Mouse (Mus musculus): ENCODE data around the gene Ndrg4. TPM values are rescaled to one million over a fixed set of nuclear protein-coding genes. Genes with fewer than 3 reads are reported as not detected.

Ndrg4 gene
- total RNA-seq, 2 experiments from 2014 or later = 16.1 to 21.6 TPM

- peak; percentile 30 to 33 for DNase-seq
Measured at GRCm38 (mm10) chr8:95678024-95678611, 1.3 kb downstream of the Ndrg4 start.

- peak; percentile 46 to 61 for DNase-seq
Measured at GRCm38 (mm10) chr8:95688073-95688672, 11.4 kb downstream of the Ndrg4 start.

- no peak for DNase-seq
Measured at GRCm38 (mm10) chr8:95690929-95691541, 14.3 kb downstream of the Ndrg4 start.

- no peak for DNase-seq
Measured at GRCm38 (mm10) chr8:95694631-95695030, 17.9 kb downstream of the Ndrg4 start.

- no peak for DNase-seq
Measured at GRCm38 (mm10) chr8:95696661-95697060, 19.9 kb downstream of the Ndrg4 start.

GRCm38 (mm10) chr8:95697128-95697527 lies 20.3 kb downstream of the Ndrg4 start:
- DNase-seq = peak; percentile 78 to 84

GRCm38 (mm10) chr8:95698179-95698578 lies 21.4 kb downstream of the Ndrg4 start:
- no peak for DNase-seq

GRCm38 (mm10) chr8:95700282-95700681 lies 23.5 kb downstream of the Ndrg4 start:
- DNase-seq = no peak

- no peak for DNase-seq
Measured at GRCm38 (mm10) chr8:95701809-95702208, 25.0 kb downstream of the Ndrg4 start.

- DNase-seq = peak; percentile 85 to 87
Measured at GRCm38 (mm10) chr8:95702480-95703446, 26.0 kb downstream of the Ndrg4 start.

GRCm38 (mm10) chr8:95703461-95704260 lies 26.9 kb downstream of the Ndrg4 start:
- DNase-seq = peak in 1 of 2 experiments; percentile 28

- no peak for DNase-seq
Measured at GRCm38 (mm10) chr8:95704538-95704937, 27.8 kb downstream of the Ndrg4 start.

GRCm38 (mm10) chr8:95709579-95709978 lies 32.8 kb downstream of the Ndrg4 start:
- DNase-seq = no peak

- DNase-seq = no peak
Measured at GRCm38 (mm10) chr8:95711029-95711428, 34.2 kb downstream of the Ndrg4 start.

- no peak for DNase-seq
Measured at GRCm38 (mm10) chr8:95712395-95712794, 35.6 kb downstream of the Ndrg4 start.

- DNase-seq = peak; percentile 74 to 80
Measured at GRCm38 (mm10) chr8:95713100-95714010, 36.6 kb downstream of the Ndrg4 start.

- DNase-seq = no peak
Measured at GRCm38 (mm10) chr8:95714367-95714766, 37.6 kb downstream of the Ndrg4 start.

- no peak for DNase-seq
Measured at GRCm38 (mm10) chr8:95714837-95715413, 38.1 kb downstream of the Ndrg4 start.

- DNase-seq = peak; percentile 92 to 95
Measured at GRCm38 (mm10) chr8:95715676-95716531, 39.1 kb downstream of the Ndrg4 start, which contains the start of gene Setd6. Gene Setd6, plus strand, starts transcription at chr8:95715881.

Data from adrenal gland, postnatal 36 days (tissue).